Mouse (Mus musculus) forelimb bud, embryonic 11.5 days (tissue): Measurements from ENCODE around the gene Gmds.

Source experiments
- DNase-seq: peaks from one replicate; pipeline ENCODE4 v3.0.0-alpha.2; 2012; ENCODE audit warnings: low read depth, low spot score

The Gmds gene

DNA sequence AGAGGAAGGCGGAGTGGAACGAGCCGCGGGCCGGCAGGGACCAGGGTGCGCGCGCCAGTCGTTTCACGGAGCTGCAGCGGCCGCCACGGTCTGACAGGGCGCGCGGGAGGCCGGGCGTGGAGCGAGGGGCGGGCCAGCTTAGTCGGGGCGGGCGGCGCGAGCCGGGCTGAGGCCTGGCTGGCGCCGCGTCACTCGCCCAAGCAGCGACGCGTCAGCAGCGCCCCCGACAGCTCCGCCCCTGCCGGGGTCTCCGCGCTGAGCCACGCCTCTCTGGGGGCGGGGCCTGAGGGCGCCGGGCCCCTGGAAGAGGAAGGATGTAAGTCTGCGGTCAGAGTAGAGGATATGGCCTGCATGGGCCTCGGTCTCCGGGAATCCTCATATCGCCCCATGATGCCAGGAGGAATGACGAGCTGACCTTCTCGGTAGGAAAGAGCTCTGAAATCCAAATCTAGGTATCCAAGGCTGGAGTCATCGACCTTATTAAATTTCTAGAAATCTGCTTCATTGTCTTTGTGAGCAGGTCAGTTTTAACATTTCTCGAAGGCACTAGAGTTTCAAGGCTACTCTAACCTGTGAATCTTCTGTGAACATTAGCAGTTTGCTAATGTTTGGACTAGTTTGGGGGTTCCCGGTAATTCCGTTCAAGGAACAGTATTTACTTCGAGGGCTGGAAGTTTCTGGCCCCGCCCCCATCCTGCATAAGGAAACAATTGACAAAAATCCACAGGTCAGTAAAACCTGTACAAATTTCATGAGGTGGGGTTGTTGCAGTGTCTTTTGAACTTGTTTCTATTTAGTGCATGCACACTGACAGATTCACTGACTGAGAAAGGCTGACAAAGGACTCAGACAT lies at the start of gene Gmds:
Gmds (minus strand) TSS at position 228 of the 853 bp plus-strand sequence.
- peak; percentile 94 for DNase-seq

- peak; percentile 38 for DNase-seq
Measured at GRCm38 (mm10) chr13:32385421-32386092, 47.0 kb upstream of the Gmds start.

DNA sequence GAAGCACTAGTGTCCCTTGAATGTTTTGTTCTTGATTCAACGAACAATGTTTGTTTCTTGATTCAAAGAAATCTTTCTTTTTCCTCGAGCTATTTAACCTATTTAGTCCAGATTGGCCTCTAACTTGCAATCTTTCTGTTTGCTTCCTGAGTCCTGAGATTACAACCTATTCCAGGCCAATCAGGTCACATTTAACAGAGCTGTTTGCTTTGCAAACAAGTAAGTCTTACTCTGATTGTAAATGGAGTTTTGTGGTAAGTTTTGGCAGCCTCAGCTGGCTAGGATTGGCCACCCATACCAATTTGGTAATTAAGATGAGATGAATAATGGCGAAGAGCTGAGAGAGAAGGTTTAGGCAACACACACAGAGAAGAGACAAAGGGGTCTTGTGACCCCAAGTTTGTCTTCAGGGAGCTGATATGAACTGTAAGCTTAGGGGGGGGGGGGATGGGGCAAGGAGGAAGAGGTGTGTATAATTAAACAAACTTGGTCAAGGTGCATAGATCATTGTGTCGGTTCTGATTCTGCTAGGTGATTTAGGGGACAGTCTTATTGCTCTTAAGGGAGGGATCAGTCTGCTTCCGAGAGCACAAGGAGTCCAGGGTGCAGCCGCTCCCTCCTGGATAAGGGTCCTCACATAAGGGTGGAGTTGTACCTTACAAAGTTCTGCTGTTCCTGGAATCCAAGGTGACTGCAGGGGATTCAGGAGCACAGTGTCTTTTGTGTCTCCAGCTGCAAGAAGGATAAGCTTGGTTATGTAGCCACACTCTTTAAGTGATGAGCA lies 43.9 kb upstream of the Gmds start:
- no peak for DNase-seq

DNA sequence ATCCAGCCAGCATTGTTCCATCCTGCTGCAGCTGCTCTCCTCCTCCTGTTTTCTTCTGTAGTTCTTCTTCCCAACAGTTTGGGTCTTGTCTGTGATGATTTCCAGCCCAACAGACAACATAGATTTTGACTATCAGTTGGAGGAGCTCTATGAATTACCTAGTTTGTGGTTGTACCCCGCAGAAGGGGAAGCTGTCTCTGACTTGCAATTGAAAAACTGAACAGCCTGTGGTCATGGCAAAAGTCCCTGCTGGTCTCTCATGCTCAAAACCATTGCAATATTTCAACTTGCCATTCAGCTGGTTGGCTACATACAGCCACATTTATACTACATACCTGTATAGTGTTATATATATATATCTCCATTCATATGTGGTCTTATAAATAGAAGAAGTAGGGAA lies 40.1 kb upstream of the Gmds start:
- DNase-seq, result no peak

- no peak for DNase-seq
Measured at GRCm38 (mm10) chr13:32372531-32372883, 34.0 kb upstream of the Gmds start.

DNA sequence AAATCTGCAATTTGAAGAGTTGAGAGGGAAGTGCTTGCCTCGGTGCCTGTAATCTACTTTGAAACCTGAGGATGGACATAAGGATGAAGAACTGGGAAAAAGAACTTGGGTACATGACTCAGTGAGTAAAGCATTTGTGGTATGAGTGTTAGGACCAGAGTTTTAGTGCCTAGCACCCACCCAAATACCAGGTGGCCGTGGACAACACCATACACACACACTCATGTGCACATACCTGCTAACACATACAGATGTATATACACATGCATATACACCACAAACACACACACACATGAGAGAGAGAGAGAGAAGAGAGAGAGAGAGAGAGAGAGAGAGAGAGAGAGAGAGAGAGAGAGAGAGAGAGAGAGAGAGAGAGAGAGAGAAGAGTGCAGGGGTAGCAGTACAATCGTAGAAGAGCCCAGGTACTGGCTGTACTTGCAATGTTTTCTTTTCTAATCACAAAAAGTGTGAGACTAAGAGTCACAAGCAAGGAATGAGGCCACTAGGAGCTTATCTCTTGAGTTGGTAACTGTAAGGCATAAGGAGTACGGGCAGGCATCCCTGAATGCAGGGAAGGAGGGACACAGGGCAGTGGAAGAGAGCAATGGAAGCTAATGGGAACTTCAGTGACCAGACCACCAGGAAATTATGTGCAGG lies 33.5 kb upstream of the Gmds start:
- DNase-seq, result no peak

DNA sequence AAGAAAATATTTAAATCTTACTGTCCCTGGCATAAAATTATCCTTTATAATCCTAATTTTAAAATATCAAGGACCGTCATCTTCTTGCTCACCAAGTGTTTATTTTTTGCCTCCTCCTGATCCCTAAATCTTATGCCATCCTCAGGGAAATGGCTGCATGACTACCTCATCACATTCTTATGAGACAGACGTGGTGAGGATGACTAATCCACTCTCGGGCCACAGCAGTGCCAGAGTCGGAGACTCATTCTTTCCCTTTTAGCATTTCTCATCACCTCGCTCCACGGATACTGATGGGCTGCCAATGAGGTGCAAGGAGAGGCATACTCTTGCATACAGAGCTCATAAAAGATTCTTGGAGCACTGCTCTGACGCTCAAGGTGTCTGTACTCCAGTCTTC lies 32.2 kb upstream of the Gmds start:
- no peak for DNase-seq

GRCm38 (mm10) chr13:32370135-32370534 lies 31.6 kb upstream of the Gmds start:
- DNase-seq, result no peak

DNA sequence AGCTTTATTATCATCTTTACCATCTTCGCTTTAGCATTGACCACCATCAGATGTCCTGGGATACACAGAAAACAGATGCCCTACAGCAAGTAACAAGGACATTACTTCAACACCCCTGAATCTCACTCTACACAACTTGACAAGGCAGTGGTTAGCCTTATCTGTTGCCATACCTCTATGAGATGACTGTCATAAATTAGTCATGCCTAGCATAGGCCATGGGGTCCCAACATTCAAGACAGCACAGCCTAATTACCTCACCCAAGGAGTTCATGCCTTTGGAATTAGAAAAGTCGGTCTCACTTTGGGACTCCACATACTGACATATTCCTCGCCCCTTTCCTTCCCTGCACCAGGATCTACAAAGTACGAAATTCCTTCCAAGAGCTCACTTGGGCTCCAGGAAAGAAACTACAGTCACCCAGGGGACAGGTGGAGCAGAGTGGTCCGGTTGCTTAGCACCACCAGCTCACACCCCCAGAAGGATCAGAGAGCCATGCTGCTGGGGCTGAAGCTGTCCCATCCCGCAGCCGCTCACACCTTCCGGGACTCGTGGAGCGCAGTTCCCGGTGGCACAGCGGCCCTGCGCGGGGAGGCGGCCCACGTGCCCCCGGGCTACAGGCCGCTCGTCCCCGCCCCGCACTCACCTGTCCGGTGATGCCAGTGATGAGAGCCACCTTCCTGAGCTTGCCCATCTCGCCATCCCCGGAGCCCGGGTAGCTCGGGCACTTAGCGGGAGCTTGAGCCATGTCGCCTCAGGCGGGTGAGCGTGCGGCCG lies 616 bp downstream of the Gmds start:
- DNase-seq, result no peak

DNA sequence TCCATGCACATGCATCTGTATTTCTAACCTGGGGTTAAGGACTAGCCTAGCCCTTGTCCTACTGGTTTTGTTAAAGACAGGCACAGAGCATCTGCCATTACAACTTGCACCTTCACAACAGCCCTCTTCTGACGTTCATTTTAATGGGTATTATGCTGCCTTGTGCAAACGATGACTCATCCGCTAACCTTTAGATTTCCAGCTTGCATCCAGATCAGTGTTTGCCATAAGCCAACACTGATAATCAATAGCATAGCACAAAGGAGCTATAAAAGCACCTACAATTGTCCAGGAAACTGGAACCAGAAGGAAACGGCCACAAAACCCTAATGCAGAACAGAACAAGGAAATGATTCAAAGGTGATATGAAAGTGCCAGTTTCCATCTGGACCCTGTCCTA lies 20.2 kb downstream of the Gmds start:
- DNase-seq, result no peak

GRCm38 (mm10) chr13:32317354-32317753 lies 21.2 kb downstream of the Gmds start:
- DNase-seq, result no peak

DNA sequence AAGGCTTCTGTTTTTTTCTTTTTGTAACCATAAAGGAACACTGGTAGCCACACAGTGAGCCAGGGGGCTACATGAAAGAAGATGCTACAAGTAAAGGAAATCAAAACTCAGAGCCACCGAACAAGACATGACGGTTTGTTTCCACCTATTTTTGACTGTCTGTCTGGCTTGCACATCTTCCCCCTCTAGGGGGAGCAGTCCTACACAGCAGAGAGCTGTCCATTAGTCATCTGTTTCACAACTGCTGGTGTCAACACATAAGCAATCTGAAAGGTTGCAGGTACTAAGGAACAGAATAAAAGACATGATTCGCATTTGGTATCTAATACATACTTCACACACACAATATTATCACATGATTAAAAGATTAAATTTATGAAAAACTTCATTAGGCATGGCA lies 25.9 kb downstream of the Gmds start:
- no peak for DNase-seq

DNA sequence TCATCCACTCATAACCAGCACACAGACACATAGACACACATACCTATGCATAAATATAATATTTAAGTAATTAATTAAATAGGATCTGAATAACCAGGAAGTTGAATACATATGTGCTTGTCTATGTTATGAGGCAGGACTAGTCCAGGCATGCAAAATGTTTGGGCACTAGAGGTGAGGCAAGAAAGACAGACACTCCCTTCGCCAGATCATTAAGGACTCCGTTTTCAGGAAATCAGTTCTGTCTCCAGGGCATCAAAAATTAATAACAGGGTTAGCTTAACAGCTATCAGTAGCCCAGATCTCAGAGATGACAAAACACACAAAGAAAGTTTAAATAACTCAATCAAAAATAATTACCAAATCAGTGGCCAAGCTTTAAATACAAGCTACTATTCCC lies 27.1 kb downstream of the Gmds start:
- no peak for DNase-seq

DNA sequence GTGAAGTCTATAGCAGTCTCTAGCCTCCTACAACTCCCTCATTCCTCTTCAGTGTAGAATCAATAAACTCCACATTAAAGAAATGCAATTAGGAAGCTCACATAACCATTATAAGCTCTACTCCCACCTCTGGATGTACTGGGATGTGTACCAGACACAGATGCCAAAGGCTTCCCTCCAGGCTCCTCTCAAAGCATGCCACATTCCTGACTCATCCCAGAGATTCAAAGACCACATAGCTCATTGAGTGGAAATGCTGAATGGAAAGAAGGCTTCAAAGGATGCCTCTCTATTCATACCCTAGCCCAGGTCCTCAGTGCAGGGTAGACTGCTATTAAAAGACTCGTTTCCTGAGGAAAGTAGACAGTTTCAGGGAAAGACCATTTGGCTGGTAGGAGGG lies 40.1 kb downstream of the Gmds start:
- no peak for DNase-seq

GRCm38 (mm10) chr13:32297398-32297797 lies 41.1 kb downstream of the Gmds start:
- DNase-seq, result no peak

GRCm38 (mm10) chr13:32294416-32295195 lies 43.9 kb downstream of the Gmds start:
- DNase-seq, result no peak

- DNase-seq, result no peak
Measured at GRCm38 (mm10) chr13:32272937-32273496, 65.5 kb downstream of the Gmds start.

DNA sequence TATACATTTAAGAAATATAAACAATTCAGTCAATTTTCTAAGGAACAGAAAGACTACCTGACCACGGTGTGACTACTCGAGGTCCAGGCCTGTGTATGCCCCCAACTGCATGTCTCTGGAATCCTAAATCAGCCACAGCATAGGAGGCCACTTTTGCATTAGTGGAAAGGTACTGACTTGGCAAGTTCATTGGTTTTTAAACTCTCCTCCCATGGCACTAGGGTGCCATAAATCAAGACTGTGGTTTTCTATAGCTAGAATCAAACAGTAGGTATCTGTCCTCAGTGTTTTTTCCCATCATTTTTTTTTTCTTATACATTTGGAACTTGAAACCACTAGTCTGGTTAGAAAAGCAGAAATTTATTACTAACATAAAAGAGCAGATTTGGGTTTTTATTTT lies 68.8 kb downstream of the Gmds start:
- DNase-seq, result no peak

GRCm38 (mm10) chr13:32269261-32269660 lies 69.3 kb downstream of the Gmds start:
- no peak for DNase-seq

DNA sequence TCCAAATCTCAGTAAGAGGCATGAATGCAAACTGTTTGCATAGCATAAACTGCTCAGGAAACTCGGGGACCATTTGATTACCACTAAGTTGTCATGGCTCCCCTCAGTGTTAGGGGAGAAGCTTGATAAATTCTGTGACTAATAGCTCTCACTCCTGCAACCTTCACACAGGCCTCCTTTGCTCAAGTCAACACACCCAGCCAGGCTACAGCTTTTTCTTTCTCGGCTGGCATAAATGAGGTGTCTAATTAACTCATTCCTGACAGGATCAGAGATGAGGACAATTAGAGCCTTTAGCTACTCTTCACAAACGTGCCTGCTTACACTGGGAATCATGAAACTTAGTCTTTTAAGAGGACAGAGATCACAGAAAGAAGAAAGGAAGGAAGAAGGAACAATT lies 70.3 kb downstream of the Gmds start:
- no peak for DNase-seq
